Mouse (Mus musculus) thymus, postnatal 36 days (tissue): Measurements from ENCODE around the gene Lamb3.

ENCODE experiments used
- DNase-seq, 2 experiments: peaks; one replicate each; pipeline ENCODE4 v3.0.0; 2022; ENCODE audit warnings: mixed read lengths in 2 of 2

Lamb3 gene

GRCm38 (mm10) chr1:193320398-193320797, 112.9 kb downstream of the Lamb3 start:
- DNase-seq: no peak

GRCm38 (mm10) chr1:193323686-193324085, 116.2 kb downstream of the Lamb3 start:
- DNase-seq: no peak

GRCm38 (mm10) chr1:193324224-193324623, 116.7 kb downstream of the Lamb3 start:
- DNase-seq: peak; percentile 71 to 74

- no peak for DNase-seq
These were observed 118.4 kb downstream of the Lamb3 start for GRCm38 (mm10) chr1:193325891-193326290.

GRCm38 (mm10) chr1:193326456-193327145, 119.1 kb downstream of the Lamb3 start:
- DNase-seq: no peak

- DNase-seq: no peak
These were observed 119.7 kb downstream of the Lamb3 start for GRCm38 (mm10) chr1:193327216-193327615.

- no peak for DNase-seq
These were observed 120.2 kb downstream of the Lamb3 start for GRCm38 (mm10) chr1:193327686-193328085.

GRCm38 (mm10) chr1:193329557-193329956, 122.1 kb downstream of the Lamb3 start:
- no peak for DNase-seq

GRCm38 (mm10) chr1:193330172-193330571, 122.7 kb downstream of the Lamb3 start:
- DNase-seq: peak; percentile 91

GRCm38 (mm10) chr1:193330626-193331025, 123.1 kb downstream of the Lamb3 start:
- no peak for DNase-seq

GRCm38 (mm10) chr1:193332018-193332417, 124.5 kb downstream of the Lamb3 start:
- no peak for DNase-seq

- no peak for DNase-seq
These were observed 125.2 kb downstream of the Lamb3 start for GRCm38 (mm10) chr1:193332671-193333070.

GRCm38 (mm10) chr1:193333776-193334175, 126.3 kb downstream of the Lamb3 start:
- no peak for DNase-seq

GRCm38 (mm10) chr1:193334546-193334945, 127.0 kb downstream of the Lamb3 start:
- DNase-seq: no peak

- peak in 1 of 2 experiments; percentile 23 for DNase-seq
These were observed 128.9 kb downstream of the Lamb3 start for GRCm38 (mm10) chr1:193336122-193337017.

- peak; percentile 76 to 83 for DNase-seq
These were observed 129.5 kb downstream of the Lamb3 start for GRCm38 (mm10) chr1:193337018-193337321.

- DNase-seq: peak; percentile 56 to 65
These were observed 130.3 kb downstream of the Lamb3 start for GRCm38 (mm10) chr1:193337787-193338310.

GRCm38 (mm10) chr1:193338363-193338995, 131.0 kb downstream of the Lamb3 start:
- peak; percentile 78 to 89 for DNase-seq

- DNase-seq: no peak
These were observed 134.9 kb downstream of the Lamb3 start for GRCm38 (mm10) chr1:193342198-193342946.

- no peak for DNase-seq
These were observed 136.4 kb downstream of the Lamb3 start for GRCm38 (mm10) chr1:193343853-193344252.

GRCm38 (mm10) chr1:193344976-193345375, 137.5 kb downstream of the Lamb3 start:
- DNase-seq: peak; percentile 29 to 50

GRCm38 (mm10) chr1:193346908-193347307, 139.4 kb downstream of the Lamb3 start:
- no peak for DNase-seq
